Mouse (Mus musculus): ENCODE measurements around the gene Dusp3. TPM values are rescaled to one million over a fixed set of nuclear protein-coding genes. Genes with fewer than 3 reads are reported as not detected.
A peak's percentile ranks its signal among the peaks of the same experiment; 100 is the strongest.

Gene Dusp3
- polyA plus RNA-seq (2012; rRNA removed) = 86.0 and 98.5 TPM in 2 replicates

DNA sequence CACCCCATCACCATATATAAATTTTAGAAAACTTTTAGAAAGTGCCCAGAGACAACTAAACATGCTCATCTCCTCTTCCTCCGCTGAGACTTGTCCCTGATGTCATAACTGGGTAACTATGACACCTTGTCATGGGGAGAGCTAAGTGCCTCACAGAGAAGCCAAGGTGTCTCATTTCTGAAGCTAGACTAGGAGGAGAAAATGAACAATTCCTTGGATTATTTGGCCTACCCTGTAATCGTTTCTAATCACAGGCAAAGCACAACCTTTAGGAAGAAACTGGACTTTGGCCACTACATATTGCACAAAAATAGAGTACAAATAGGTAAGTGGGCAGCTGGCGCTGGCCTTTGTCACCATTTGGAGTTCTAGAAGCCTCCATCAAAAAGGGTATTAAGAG is at the start of gene Dusp3:
Gene Dusp3 (minus strand): TSS at position 101 of the 400 bp plus-strand sequence.
- H3K27ac ChIP-seq (ENCODE audit: insufficient read depth, low read length) = no peak within 1 kb of the TSS
- TF ChIP-seq POLR2A (IDR thresholded peaks at IDR 0.05; ENCODE audit: borderline replicate concordance, insufficient read depth, low read length) = no peak
- peaks cover 14% of the 10 kb centered on the region for H3K4me1 ChIP-seq (ENCODE audit: control insufficient read depth, insufficient read depth, low read length)
- H3K27me3 ChIP-seq (ENCODE audit: control insufficient read depth, insufficient read depth, low read length) = no peaks in the 10 kb centered on the region
- no peak within 1 kb of the TSS for H3K4me3 ChIP-seq (replicated peaks; ENCODE audit: insufficient read depth, low read depth, low read length)
- no peak for DNase-seq
- WGBS = 91% methylated on average over 3 of the region's 3 CpGs

DNA sequence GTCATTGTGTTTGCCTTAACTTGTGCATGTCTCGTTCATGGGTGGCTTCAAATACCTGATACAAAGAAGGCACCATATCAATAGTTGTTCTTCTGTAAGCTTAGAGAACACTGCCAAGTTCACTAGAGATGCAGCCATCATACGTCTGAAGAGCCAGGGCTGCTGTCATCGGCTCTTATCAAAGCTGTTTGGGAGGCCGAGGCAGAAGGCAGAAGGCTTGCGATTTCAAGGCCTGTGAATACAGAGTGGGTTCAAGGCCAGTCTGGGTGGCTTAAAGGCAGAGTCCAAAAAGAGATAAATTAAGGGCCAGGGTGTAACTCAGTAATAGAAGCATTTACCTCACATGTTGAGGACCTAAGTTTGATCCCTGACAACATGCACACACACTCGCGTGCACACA is 49.5 kb upstream of the Dusp3 start:
- H3K4me1 ChIP-seq (ENCODE audit: control insufficient read depth, insufficient read depth, low read length) = peaks cover 40% of the 10 kb centered on the region
- no peaks in the 10 kb centered on the region for H3K27me3 ChIP-seq (ENCODE audit: control insufficient read depth, insufficient read depth, low read length)
- 69% methylated on average over 7 of the region's 7 CpGs for WGBS
- no peak overlapping the region for H3K4me3 ChIP-seq (replicated peaks; ENCODE audit: insufficient read depth, low read depth, low read length)
- H3K27ac ChIP-seq (ENCODE audit: insufficient read depth, low read length) = no peak overlapping the region
- DNase-seq = no peak
- TF ChIP-seq POLR2A (IDR thresholded peaks at IDR 0.05; ENCODE audit: borderline replicate concordance, insufficient read depth, low read length) = no peak
- TF ChIP-seq CTCF (IDR thresholded peaks at IDR 0.05; ENCODE audit: borderline replicate concordance, insufficient read depth, low read depth, low read length) = no peak

DNA sequence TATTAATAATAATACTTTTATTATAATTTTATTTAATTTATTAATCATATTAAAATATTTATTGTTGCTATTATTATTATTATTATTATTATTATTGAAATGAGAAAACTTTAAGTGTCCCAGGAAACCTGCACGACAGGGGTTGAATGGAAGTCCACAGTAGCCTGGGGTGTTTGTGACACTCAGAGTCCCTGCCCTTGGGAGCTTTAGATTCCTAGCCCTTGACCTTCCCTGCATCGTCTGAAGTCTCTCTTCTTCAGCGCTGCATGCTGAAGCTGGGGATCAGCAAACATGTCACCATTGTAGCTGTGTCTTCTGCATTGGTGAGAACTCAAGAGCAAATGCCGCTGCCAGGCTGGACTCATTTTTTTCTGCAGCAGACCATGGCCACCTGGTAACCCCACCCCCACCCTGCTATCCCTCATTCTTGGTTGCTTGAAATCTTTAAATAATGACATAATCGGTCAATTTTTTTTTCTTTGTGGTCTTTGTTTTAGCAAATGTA is 48.7 kb upstream of the Dusp3 start:
- peak overlapping the region; percentile 96 for H3K27ac ChIP-seq (ENCODE audit: insufficient read depth, low read length)
- no peak overlapping the region for H3K4me3 ChIP-seq (replicated peaks; ENCODE audit: insufficient read depth, low read depth, low read length)
- 24% methylated on average over 5 of the region's 5 CpGs for WGBS
- no peak for DNase-seq
- H3K4me1 ChIP-seq (ENCODE audit: control insufficient read depth, insufficient read depth, low read length) = peaks cover 42% of the 10 kb centered on the region
- H3K27me3 ChIP-seq (ENCODE audit: control insufficient read depth, insufficient read depth, low read length) = no peaks in the 10 kb centered on the region
- TF ChIP-seq POLR2A (IDR thresholded peaks at IDR 0.05; ENCODE audit: borderline replicate concordance, insufficient read depth, low read length) (no peak), CTCF (IDR thresholded peaks at IDR 0.05; ENCODE audit: borderline replicate concordance, insufficient read depth, low read depth, low read length) (no peak)

DNA sequence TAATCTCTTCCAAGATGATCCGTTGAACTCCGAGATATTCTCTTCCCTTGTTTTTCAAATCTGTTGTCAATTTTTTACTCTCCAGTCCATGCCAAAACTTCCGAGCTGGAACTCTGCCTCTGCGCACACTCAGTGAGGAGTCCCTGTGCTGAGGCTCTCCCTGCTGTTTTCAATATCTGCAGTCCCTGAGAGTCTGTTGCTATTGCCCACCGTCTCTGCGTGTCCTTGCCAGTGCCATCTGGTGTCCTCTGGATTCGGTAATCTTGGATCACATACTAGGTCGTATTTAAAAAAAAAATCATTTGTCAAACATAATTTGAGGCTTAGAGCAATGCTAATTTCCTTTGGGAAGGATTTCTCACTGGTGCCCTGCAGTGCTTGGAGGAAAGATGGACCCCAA is 48.1 kb upstream of the Dusp3 start:
- peak; percentile 87 to 94 for DNase-seq
- Histone ChIP-seq H3K4me3 (replicated peaks; ENCODE audit: insufficient read depth, low read depth, low read length) (peak overlapping the region; percentile 25), H3K4me1 (ENCODE audit: control insufficient read depth, insufficient read depth, low read length) (peaks cover 48% of the 10 kb centered on the region), H3K27me3 (ENCODE audit: control insufficient read depth, insufficient read depth, low read length) (no peaks in the 10 kb centered on the region), H3K27ac (ENCODE audit: insufficient read depth, low read length) (peak overlapping the region; percentile 84)
- WGBS = 3% methylated on average over 8 of the region's 8 CpGs
- no peak for TF ChIP-seq CTCF (IDR thresholded peaks at IDR 0.05; ENCODE audit: borderline replicate concordance, insufficient read depth, low read depth, low read length)
- TF ChIP-seq POLR2A (IDR thresholded peaks at IDR 0.05; ENCODE audit: borderline replicate concordance, insufficient read depth, low read length) = peak; percentile 21; the same call in 1 of the 2 replicates

DNA sequence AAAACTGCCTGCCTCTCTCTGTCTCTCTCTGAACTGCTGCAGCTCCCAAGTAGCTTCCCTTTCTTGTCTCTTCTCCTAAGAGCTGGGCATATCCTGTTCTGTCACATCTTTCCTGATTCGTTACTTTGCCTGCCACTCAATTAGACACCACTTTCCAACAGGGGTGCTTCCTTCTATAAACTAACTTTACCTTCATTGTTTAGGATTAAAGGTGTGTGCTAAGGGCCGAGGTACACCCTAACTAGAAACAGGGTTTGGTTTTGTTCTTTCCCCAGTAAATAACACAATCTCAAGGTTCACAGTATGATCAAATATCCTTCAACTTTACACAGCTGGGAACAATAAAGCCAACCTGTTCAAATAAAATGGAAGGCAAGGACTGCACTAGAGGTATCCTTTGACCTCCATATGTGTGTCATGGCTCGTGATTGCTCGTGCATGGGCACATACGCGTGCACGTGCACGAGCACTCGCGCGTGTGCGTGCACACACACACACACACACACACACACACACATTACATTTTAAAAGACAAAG is 46.3 kb upstream of the Dusp3 start:
- TF ChIP-seq POLR2A (IDR thresholded peaks at IDR 0.05; ENCODE audit: borderline replicate concordance, insufficient read depth, low read length) (no peak), CTCF (IDR thresholded peaks at IDR 0.05; ENCODE audit: borderline replicate concordance, insufficient read depth, low read depth, low read length) (no peak)
- Histone ChIP-seq H3K4me1 (ENCODE audit: control insufficient read depth, insufficient read depth, low read length) (peaks cover 47% of the 10 kb centered on the region), H3K4me3 (replicated peaks; ENCODE audit: insufficient read depth, low read depth, low read length) (no peak overlapping the region), H3K27ac (ENCODE audit: insufficient read depth, low read length) (peak overlapping the region; percentile 74; the same call in 1 of the 2 replicates), H3K27me3 (ENCODE audit: control insufficient read depth, insufficient read depth, low read length) (no peaks in the 10 kb centered on the region)
- WGBS = 92% methylated on average over 12 of the region's 12 CpGs
- no peak for DNase-seq

DNA sequence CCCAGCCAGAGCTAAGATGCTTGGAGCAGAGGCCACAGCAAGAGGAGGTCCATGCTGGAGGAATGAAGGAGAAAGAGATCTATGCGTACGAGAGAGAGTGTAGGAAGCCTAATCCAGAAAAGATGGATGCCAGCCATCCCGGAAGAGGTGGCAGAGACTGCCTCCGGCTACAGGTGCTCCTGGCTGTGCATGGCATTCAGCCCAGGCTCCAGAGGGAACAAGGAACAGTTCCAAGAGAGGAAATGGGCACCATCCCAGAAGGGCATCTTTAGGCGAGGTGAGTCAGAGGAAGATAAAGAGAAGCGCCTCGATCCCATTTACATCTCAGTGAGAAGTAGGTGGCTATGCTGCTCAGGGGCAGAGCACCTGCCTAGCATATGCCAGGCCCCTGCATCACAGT is 44.3 kb upstream of the Dusp3 start:
- peak; percentile 99 to 100 for DNase-seq
- 5% methylated on average over 7 of the region's 7 CpGs for WGBS
- TF ChIP-seq CTCF (IDR thresholded peaks at IDR 0.05; ENCODE audit: borderline replicate concordance, insufficient read depth, low read depth, low read length) = no peak
- peak; percentile 36; the same call in 1 of the 2 replicates for TF ChIP-seq POLR2A (IDR thresholded peaks at IDR 0.05; ENCODE audit: borderline replicate concordance, insufficient read depth, low read length)

DNA sequence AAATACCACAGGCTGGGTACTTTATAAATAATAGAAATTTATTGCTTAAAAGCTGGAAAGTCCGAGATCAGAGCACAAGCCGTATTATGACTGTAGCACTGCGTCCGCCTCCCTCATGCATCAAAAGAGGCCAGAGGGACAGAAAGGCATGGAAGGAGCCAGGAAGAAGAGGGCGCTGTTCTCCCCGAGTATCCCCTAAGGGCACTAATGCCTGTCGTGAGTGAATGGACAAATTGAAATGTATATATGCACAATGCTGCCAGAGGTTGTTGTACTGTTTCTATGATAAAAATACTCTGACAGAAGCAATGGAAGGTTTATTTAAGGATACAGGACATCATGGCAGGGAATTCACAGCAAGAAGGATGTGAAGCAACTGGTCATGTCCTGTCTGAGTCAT is 43.2 kb upstream of the Dusp3 start:
- Histone ChIP-seq H3K27ac (ENCODE audit: insufficient read depth, low read length) (peak overlapping the region; percentile 56), H3K4me1 (ENCODE audit: control insufficient read depth, insufficient read depth, low read length) (peaks cover 34% of the 10 kb centered on the region), H3K4me3 (replicated peaks; ENCODE audit: insufficient read depth, low read depth, low read length) (no peak overlapping the region), H3K27me3 (ENCODE audit: control insufficient read depth, insufficient read depth, low read length) (no peaks in the 10 kb centered on the region)
- no peak; the same call in 1 of the 2 replicates for TF ChIP-seq CTCF (IDR thresholded peaks at IDR 0.05; ENCODE audit: borderline replicate concordance, insufficient read depth, low read depth, low read length)
- no peak for TF ChIP-seq POLR2A (IDR thresholded peaks at IDR 0.05; ENCODE audit: borderline replicate concordance, insufficient read depth, low read length)
- no peak for DNase-seq
- WGBS = 34% methylated on average over 7 of the region's 7 CpGs

More for the DNA sequence above, 44.3 kb upstream of the Dusp3 start:
- Histone ChIP-seq H3K4me3 (replicated peaks; ENCODE audit: insufficient read depth, low read depth, low read length) (peak overlapping the region; percentile 1), H3K27ac (ENCODE audit: insufficient read depth, low read length) (peak overlapping the region; percentile 94), H3K4me1 (ENCODE audit: control insufficient read depth, insufficient read depth, low read length) (peaks cover 42% of the 10 kb centered on the region), H3K27me3 (ENCODE audit: control insufficient read depth, insufficient read depth, low read length) (no peaks in the 10 kb centered on the region)

DNA sequence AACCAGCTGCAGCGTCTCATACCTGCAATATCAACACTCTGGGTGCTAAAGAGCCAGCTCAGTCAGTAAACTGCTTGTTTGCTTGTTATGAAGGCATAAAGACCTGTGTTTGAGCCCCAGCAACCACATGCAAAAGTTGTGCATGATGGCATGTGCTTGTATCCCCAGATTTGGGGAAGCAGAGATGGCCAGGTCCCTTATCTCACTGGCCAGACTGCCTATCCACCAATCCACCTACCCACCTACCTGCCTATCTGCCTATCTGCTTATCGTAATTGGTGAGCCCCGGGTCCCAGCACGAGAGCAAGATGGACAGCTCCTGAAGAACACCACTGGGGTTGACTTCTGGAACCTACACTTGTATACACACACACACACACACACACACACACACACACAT is 42.5 kb upstream of the Dusp3 start:
- WGBS = 70% methylated on average over 4 of the region's 4 CpGs
- Histone ChIP-seq H3K27ac (ENCODE audit: insufficient read depth, low read length) (peak overlapping the region; percentile 63; the same call in 1 of the 2 replicates), H3K27me3 (ENCODE audit: control insufficient read depth, insufficient read depth, low read length) (no peaks in the 10 kb centered on the region), H3K4me1 (ENCODE audit: control insufficient read depth, insufficient read depth, low read length) (peaks cover 34% of the 10 kb centered on the region), H3K4me3 (replicated peaks; ENCODE audit: insufficient read depth, low read depth, low read length) (no peak overlapping the region)
- DNase-seq = peak in 1 of 2 experiments; percentile 23
- TF ChIP-seq CTCF (IDR thresholded peaks at IDR 0.05; ENCODE audit: borderline replicate concordance, insufficient read depth, low read depth, low read length) (no peak), POLR2A (IDR thresholded peaks at IDR 0.05; ENCODE audit: borderline replicate concordance, insufficient read depth, low read length) (no peak)
